Mouse (Mus musculus) small intestine, adult 2 months (tissue): ENCODE measurements around the gene Relt. TPM values are rescaled to one million over a fixed set of nuclear protein-coding genes. Genes with fewer than 3 reads are reported as not detected.

Experiments used
- H3K27ac ChIP-seq: fragments of 200-500 bp; 2 replicates; pipeline ENCODE4 v1.5.1; 2012; ENCODE audit warnings: low read depth, low read length, control low read depth, inconsistent platforms; ENCODE audit not compliant: insufficient read depth
- H3K27me3 ChIP-seq: fragments of 200-500 bp; 2 replicates; pipeline ENCODE4 v1.6.1; 2012; ENCODE audit warnings: mild to moderate bottlenecking, moderate library complexity, low read length, inconsistent platforms; ENCODE audit not compliant: control insufficient read depth, insufficient read depth
- H3K36me3 ChIP-seq: fragments of 200-500 bp; 2 replicates; pipeline ENCODE4 v1.6.1; 2012; ENCODE audit warnings: mild to moderate bottlenecking, low read length, control low read depth, inconsistent platforms; ENCODE audit not compliant: control insufficient read depth, insufficient read depth
- H3K4me1 ChIP-seq: fragments of 200-500 bp; 2 replicates; pipeline ENCODE4 v1.6.1; 2012; ENCODE audit warnings: low read length, inconsistent platforms, mixed read lengths; ENCODE audit not compliant: control insufficient read depth, insufficient read depth, insufficient read length
- H3K4me3 ChIP-seq: fragments of 200-500 bp; 2 replicates; pipeline ENCODE4 v1.5.1; 2012; ENCODE audit warnings: low read depth, mild to moderate bottlenecking, control low read depth, inconsistent platforms, low read length, moderate library complexity
- CTCF ChIP-seq: fragments of 200-500 bp; IDR thresholded peaks from 2 replicates; pipeline ENCODE4 v1.5.1; 2012; ENCODE audit warnings: low read depth, mild to moderate bottlenecking, control low read depth, inconsistent platforms, low read length, moderate library complexity, mixed read lengths; ENCODE audit not compliant: insufficient replicate concordance, insufficient read length; ENCODE audit errors: extremely low read depth
- POLR2A ChIP-seq: fragments of 200-500 bp; IDR thresholded peaks from 2 replicates; pipeline ENCODE4 v1.6.1; 2012; ENCODE audit warnings: low read depth, mild to moderate bottlenecking, control low read depth, inconsistent platforms, low read length, moderate library complexity
- WGBS: fragments of 180-500 bp; shearing (Covaris S2); methylation state at CpG from one replicate; pipeline ENCODE4 v1.1.7; 2018; 5-methylcytosine and 5-hydroxymethylcytosine counted together
- polyA plus RNA-seq: library from polyadenylated mRNA; depleted of rRNA; stranded (reverse); fragments of >200 nt; gene quantifications from 2 replicates; pipeline ENCODE4 v1.2.3, GENCODE M21; 2012

Gene Relt
- polyA plus RNA-seq, 1 experiment: 7.0 TPM

DNA sequence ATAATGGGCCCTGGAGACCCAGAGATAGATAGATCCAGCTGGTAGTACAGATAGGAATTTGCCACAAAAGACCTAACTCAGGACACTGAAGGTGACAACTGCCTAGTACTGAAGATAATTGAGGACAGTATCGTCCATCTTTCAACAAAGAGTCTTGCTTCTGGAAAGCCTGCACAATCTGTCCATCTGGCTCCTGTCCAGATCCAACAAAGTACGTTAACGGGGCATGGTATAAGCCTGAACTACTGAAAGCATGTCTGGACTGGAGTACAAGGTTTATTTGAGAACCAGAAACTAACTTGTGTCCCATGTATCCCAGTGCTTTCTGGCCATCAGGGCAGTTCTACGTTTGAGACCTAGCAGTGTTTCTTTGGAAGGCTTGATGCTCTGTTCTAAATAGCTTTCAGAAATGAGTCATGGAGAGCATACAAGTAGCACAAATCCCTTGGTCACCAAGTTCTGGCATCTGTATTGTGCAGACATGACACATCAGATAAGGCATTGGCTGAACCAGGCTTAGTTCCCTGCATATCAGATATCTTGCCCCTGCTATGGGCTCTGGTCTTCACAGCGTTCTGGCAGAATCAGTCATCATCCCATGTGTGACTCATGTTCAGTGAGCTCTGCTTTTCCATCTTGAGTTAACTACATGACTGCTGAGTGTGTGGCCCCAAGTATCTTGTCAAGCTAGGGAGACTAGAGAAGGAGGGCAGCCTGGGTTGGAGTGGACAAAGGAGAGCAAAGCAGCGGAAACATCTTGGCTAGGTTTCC, 23.4 kb downstream of the Relt start:
- Histone ChIP-seq H3K27ac (no peak overlapping the region), H3K27me3 (no peaks in the 10 kb centered on the region), H3K36me3 (peaks cover 3% of the 10 kb centered on the region; the same call in 1 of the 2 replicates), H3K4me1 (0 out of 2 replicates have a peak, but pooled peaks cover under 1% of the 10 kb centered on the region), H3K4me3 (no peak overlapping the region)
- 65% methylated on average over 6 of the region's 6 CpGs for WGBS
- TF ChIP-seq CTCF (no peak), POLR2A (no peak)

DNA sequence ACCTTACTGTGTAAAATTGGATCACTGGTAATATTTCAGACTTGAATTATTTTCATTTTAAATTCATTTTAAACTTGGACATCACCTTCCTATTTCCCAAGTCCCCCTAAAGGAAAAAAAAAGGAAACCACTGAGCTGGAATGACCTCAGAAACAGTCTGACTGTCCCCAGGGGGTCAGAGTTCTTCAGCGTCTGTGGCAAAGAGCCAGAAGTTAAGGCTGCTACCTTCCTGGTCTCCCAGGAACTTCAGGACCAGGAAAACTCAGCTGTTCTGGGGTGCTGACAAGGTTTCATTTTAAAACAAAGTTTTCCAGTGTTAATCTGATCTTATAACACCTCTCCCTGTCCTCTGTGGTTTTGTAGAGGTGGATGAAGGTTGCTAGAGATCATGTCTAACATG, 25.5 kb downstream of the Relt start:
- H3K27me3 ChIP-seq: no peaks in the 10 kb centered on the region
- H3K27ac ChIP-seq: no peak overlapping the region
- TF ChIP-seq POLR2A (no peak), CTCF (no peak)
- WGBS: 28% methylated on average over 1 of the region's 1 CpGs
- H3K4me3 ChIP-seq: no peak overlapping the region
- no peaks in the 10 kb centered on the region for H3K4me1 ChIP-seq
- H3K36me3 ChIP-seq: peaks cover 3% of the 10 kb centered on the region; the same call in 1 of the 2 replicates

DNA sequence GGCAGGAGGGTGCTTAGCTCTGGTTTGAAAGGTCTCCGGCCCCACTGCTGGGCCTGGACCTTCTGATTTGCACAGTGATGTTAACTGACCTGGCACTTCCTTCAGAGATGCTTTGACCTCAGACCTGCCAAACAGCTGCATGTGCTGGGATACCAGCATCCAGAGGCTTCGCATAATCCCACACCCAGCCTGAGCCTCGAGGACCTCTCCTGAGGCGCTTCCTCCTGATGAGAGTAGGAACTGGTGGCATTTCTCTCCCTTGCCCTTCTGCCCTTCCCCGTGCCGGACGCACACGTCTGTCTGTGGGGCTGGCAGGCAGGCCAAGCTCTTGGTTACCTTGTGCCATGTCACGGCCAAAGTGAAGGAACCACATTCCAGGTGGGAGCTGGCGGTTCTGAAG, 26.6 kb downstream of the Relt start:
- no peaks in the 10 kb centered on the region for H3K27me3 ChIP-seq
- H3K27ac ChIP-seq: no peak overlapping the region
- TF ChIP-seq CTCF (no peak), POLR2A (no peak)
- no peak overlapping the region for H3K4me3 ChIP-seq
- WGBS: 94% methylated on average over 10 of the region's 10 CpGs
- no peaks in the 10 kb centered on the region for H3K4me1 ChIP-seq
- H3K36me3 ChIP-seq: peaks cover 3% of the 10 kb centered on the region; the same call in 1 of the 2 replicates

DNA sequence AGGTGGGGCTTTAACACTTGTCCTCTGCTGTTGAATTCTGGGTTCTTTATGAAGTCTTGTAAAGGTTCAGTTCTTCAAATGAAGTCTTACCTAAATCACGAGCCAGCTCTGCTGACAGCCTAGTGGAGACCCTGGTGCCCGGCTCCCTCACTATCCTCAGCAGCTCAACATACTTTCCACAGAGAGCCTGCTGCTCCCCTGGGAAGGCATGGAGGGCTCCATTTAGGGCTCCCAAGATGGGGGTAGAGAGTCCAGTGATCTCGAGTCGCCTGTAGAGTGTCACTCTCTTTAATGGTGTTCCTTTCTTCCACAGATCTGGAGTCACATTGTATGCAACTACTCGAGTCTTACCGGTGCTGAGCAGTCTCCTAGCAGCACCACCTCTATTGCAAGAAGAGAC, 27.5 kb downstream of the Relt start:
- Histone ChIP-seq H3K36me3 (peaks cover 3% of the 10 kb centered on the region; the same call in 1 of the 2 replicates), H3K27ac (no peak overlapping the region), H3K4me3 (no peak overlapping the region), H3K4me1 (no peaks in the 10 kb centered on the region), H3K27me3 (no peaks in the 10 kb centered on the region)
- TF ChIP-seq POLR2A: no peak
- TF ChIP-seq CTCF: no peak
- WGBS: 92% methylated on average over 6 of the region's 6 CpGs

DNA sequence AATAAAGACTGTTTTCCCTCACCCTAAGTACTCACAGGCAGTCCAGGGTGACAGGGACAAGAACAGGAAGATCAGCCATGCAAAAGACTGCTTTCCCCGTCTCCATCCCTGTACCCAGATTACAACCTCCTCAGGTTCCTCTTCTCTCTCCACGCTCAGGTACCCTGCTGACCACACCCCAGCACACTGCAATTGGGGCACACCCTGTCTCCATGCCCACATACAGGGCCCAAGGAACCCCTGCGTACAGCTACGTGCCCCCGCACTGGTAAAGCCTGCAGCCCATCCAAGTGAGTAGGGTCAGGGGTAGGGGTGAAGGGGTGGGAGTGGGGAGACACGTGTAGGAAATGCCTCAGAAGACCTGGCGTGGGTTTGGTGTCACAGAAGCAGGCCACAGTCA, 28.1 kb downstream of the Relt start:
- peaks cover 3% of the 10 kb centered on the region; the same call in 1 of the 2 replicates for H3K36me3 ChIP-seq
- H3K4me3 ChIP-seq: no peak overlapping the region
- H3K27me3 ChIP-seq: no peaks in the 10 kb centered on the region
- TF ChIP-seq CTCF (no peak), POLR2A (no peak)
- H3K27ac ChIP-seq: no peak overlapping the region
- no peaks in the 10 kb centered on the region for H3K4me1 ChIP-seq
- WGBS: 88% methylated on average over 7 of the region's 7 CpGs

DNA sequence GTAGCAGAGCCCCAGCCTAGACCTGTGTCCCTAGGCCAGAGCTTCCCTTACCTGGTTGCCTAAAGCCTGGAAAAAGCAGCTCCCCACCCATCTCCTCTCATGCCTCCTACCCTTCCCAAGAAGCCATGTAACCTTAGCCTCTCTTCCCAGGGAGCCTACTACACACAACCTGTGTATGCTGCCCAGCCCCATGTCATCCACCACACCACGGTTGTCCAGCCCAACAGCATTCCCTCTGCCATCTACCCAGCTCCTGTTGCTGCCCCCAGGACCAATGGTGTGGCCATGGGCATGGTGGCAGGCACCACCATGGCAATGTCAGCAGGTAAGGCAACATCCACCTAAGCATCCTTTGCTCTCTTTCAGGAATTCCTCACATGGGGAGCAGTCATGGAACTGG, 29.4 kb downstream of the Relt start:
- TF ChIP-seq CTCF (no peak), POLR2A (no peak)
- Histone ChIP-seq H3K27me3 (no peaks in the 10 kb centered on the region), H3K4me1 (no peaks in the 10 kb centered on the region; the same call in 1 of the 2 replicates), H3K4me3 (no peak overlapping the region), H3K36me3 (peaks cover 3% of the 10 kb centered on the region; the same call in 1 of the 2 replicates), H3K27ac (no peak overlapping the region)
- WGBS: 68% methylated on average over 1 of the region's 1 CpGs

DNA sequence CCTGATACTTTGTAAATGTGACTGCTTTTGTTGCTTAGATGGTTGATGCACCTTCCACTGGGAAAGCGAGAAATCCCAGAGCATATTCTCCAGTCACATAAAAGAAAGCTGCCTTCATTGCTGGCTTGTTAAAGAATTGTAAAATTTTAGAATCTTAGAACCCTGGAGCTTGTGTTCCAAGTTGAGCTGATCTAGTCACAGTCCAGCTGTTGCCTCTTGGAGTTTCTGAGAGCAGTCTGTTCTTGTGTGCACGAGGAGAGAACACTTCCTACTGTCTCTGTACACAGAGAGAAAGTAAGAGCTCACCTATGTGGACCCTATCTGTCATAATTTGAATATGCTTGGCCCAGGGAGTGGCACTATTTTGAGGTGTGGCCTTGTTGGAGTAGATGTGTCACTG, 34.7 kb downstream of the Relt start:
- TF ChIP-seq CTCF (no peak), POLR2A (no peak)
- peaks cover 2% of the 10 kb centered on the region; the same call in 1 of the 2 replicates for H3K36me3 ChIP-seq
- H3K4me1 ChIP-seq: peaks cover 4% of the 10 kb centered on the region; the same call in 1 of the 2 replicates
- H3K27ac ChIP-seq: no peak overlapping the region
- no peaks in the 10 kb centered on the region for H3K27me3 ChIP-seq
- WGBS: 69% methylated on average over 2 of the region's 2 CpGs
- H3K4me3 ChIP-seq: no peak overlapping the region

DNA sequence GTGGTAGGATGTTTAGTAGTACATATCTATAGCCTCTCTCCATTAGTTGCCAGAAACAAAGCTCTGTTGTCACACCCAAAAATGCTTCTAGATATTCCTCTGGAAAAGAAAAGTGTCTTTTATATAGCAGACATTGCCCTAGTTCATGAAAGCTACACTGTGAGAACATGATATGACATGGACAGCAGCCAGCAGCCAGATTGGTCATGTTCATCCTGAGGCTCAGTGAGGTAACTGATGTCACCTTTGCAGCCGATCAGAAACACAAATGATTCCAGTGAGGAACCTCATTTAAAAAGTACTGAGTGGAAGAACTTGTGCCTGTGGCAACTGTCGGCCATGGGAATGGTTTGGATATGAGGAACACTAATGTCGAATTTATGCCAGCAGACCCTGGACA, 38.6 kb downstream of the Relt start:
- 95% methylated on average over 3 of the region's 3 CpGs for WGBS
- no peaks in the 10 kb centered on the region for H3K27me3 ChIP-seq
- 0 out of 2 replicates have a peak, but pooled peaks cover 2% of the 10 kb centered on the region for H3K36me3 ChIP-seq
- H3K4me3 ChIP-seq: no peak overlapping the region
- H3K27ac ChIP-seq: no peak overlapping the region
- TF ChIP-seq POLR2A (no peak), CTCF (no peak)
- H3K4me1 ChIP-seq: peaks cover 4% of the 10 kb centered on the region; the same call in 1 of the 2 replicates
